Mouse (Mus musculus): ENCODE measurements around the gene Ssmem1.

- no peak for TF ChIP-seq EP300 (IDR thresholded peaks at IDR 0.05; ENCODE audit: insufficient read depth, low read depth, low read length)
- TF ChIP-seq CTCF (IDR thresholded peaks at IDR 0.05; ENCODE audit: low read depth, low read length), result no peak
- no peak for TF ChIP-seq POLR2A (IDR thresholded peaks at IDR 0.05; ENCODE audit: insufficient read depth, low read length)
Observed at GRCm38 (mm10) chr6:30462822-30463221, 46.8 kb upstream of the Ssmem1 start.

Measured in ES-Bruce4 (cell line).